Mouse (Mus musculus): ENCODE data around the gene 9030025P20Rik.
"Not testable (repeated sequence)": the region's sequence is repeated elsewhere in the genome, so short reads cannot be mapped to it uniquely, and the experiment has no call there.

DNA sequence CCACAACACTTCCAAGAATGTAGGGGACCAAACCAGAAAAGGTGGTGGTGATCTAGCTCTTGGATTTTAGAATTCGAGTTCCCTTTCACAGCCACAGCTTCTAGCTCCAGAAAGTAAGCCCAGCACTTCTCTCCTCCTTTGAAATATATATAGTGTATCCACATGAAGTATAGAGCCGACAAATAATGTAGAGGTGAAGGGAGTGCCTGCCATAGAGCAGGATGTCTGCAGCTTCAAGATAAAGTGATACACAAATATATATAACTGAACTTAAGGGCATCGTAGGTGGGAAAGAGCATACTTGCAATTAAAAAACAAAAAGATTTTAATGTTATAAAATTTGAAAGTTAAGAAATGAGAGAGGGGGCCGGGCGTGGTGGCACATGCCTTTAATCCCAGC, 15.9 kb downstream of the 9030025P20Rik start:
- TF ChIP-seq GATA1 (IDR thresholded peaks at IDR 0.05; ENCODE audit: borderline replicate concordance, low read length); FLI1 (IDR thresholded peaks at IDR 0.05; ENCODE audit: low read length): not testable (repeated sequence)
